Mouse (Mus musculus) heart, postnatal 0 days (tissue): ENCODE measurements around the gene Tmc6.

ENCODE experiments used
- CTCF ChIP-seq: IDR thresholded peaks from 2 replicates; pipeline ENCODE4 v1.5.1; 2016; ENCODE audit warnings: antibody characterized with exemption, control low read depth, low read depth
- EP300 ChIP-seq: IDR thresholded peaks from 2 replicates; pipeline ENCODE4 v1.6.1; 2016; ENCODE audit warnings: antibody characterized with exemption, low read depth

DNA sequence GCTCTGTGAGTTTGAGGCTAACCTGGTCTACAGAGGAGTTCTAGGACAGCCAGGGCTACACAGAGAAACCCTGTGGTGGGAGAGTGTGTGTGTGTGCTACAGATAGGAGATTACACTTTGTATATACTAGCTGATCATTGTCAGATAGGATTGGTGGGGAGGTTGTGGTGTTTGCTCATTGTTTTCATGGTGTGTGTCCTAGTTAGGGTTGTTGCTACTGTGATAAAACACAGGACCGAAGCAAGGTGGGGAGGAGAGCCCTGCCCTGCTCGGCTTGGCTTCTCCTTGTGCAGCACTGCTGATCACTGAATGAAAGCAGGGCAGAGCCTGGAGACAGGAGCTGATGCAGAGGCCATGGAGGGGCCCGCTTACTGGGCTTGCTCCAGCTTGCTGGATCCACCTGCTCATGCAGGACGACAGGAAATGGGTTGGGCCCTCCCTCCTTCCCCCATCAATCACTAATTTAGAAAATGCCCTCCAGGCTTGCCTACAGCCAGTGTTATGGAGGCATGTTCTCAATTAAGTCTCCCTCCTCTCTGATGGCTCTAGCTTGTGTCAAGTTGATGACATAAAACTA, 38.5 kb downstream of the Tmc6 start:
- TF ChIP-seq CTCF (no peak), EP300 (no peak)
